Mouse (Mus musculus) adipocyte (in vitro differentiated cells): ENCODE results near the gene Poc1b.

ENCODE experiments used
- DNase-seq: peaks from one replicate; pipeline ENCODE4 v3.0.0-alpha.2; 2016; ENCODE audit warnings: low spot score

Poc1b gene

DNA sequence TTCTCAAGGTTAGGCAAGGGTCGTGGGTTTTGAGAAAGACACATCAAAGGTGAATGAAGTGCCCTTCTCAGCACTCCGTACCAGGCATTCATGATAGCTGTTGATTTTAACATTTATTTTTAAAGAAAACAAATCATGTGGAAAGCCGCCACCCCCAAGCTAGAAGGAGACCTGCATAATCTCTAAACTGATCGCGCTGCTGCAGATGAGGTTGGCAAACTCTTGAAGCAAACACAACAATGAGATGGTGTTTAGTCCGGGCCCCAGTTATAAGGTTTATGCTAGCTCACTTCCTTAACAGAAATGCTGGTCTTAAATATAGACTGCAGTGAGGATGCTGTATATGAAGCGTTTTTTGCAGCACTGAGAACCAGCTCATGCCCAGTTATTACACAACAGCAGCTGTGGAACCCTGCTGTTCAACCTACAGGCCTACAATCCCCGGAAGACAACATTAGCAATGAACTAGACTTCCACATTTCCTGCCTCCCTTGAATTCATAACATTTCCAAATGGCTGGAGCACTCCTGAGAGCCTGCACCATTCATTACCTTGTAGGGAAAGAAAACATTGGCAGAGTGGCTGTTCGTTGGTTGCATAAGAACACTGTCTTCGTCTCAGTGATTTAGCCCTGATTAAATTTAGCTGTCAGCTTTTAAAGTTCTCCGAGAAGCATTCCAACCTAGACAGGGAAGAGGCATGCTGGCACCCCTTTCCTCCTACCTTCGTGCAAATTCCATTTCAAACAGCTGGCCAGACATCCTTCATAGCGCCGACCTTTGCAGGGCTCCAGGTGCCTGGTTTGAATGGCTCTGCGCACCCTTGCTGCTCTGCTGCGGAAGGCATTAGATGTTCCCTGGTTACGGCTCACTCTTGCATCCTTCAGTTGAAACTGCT lies 121.4 kb downstream of the Poc1b start:
- DNase-seq = no peak

DNA sequence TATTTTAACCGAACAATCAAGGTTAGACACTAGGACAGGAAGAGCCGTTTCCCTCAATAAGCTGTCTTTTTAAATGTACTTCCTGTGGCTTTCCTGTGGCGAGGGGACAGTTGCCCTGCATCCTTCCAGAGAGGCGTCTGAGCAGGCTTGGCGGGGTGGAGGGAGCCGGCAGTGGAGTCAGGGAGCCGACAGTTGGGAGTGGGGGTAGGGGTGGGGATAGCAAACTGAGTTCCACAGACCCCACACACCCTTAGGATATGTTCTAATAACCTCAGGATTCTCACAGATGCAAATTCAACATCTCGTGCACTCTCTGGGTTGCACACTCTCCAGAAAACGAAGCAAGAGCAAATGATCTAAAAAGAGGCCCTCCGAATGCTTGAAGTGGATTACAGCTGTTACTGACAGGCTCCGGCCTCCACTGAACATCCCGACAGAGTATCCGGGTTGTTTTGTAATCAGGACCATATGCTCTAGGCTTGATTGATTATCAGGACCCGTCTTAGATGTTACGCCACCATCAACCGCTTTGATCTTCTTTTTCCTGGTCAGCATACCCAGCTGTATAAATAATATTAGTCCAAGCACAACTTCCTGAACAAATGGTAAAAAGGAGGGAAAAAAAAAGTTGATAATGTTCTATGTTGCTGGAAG lies 122.3 kb downstream of the Poc1b start:
- no peak for DNase-seq

DNA sequence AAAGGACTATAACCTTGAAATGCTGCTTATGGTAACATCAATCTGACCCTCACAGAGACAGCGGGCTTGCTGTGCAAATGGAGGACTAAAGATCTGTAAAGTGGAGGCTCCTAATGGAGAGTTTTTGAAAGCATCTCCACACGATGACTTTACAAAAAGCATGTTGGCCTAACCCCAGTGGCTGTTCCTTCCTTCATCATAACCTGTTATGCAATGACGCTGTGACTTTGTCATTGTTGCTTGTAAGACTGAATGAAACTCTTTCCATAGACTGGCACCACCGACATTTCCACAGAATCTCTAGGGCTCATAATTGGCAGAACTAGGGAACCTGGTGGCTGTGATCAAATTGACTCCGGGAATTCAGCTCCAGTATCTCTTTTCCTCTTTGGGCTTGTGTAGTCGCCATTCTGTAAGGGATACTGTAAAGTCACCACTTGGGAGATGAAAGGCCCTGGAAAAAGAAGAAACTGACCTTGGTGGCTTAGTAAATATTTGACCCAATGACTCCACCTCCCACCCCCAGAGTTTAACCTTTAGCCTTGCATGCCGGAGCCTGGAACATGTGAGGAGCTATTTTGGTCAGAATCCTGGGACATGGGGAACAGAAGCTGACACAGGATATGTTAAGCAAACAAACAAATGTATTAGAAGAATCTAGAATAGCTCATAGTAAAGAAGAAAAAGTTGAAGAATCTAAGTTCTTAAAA lies 125.8 kb downstream of the Poc1b start:
- DNase-seq = no peak

DNA sequence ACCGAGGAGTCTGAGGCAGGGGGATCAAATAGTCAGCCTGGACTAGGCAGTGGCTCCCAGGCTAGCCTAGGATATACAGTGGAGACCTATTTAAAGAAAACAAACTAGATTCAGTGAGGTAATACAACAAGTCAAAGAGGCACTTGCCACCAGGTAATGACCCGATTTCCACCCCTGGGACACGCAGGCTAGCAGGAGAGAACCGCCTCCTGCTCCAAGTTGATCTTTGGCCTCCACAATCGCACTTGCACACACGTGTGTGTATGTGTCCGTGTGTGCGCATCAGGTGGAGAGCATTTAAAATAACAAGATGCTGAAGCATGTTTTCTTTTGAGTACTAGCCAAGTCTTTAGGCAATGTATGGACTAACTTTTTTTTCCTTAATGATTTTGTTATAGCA lies 127.5 kb downstream of the Poc1b start:
- no peak for DNase-seq

DNA sequence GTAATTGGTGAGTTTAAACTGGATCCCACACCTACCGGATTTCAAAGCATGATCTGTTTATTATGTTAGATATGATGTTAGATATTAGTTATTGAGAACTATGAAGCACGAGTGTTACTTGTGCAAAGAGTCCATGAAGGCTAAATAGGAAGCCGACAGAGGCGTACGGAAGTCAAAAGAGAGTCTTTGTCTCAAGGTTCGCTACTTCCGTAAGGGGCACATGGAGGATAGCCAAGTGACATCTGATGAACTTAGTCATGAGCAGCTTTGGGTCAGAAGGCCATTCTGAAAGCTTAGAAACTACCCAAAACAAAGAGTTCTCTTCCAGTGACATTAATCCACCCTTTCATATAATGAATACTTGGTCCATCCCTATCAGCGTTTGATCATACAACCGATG lies 128.2 kb downstream of the Poc1b start:
- no peak for DNase-seq

DNA sequence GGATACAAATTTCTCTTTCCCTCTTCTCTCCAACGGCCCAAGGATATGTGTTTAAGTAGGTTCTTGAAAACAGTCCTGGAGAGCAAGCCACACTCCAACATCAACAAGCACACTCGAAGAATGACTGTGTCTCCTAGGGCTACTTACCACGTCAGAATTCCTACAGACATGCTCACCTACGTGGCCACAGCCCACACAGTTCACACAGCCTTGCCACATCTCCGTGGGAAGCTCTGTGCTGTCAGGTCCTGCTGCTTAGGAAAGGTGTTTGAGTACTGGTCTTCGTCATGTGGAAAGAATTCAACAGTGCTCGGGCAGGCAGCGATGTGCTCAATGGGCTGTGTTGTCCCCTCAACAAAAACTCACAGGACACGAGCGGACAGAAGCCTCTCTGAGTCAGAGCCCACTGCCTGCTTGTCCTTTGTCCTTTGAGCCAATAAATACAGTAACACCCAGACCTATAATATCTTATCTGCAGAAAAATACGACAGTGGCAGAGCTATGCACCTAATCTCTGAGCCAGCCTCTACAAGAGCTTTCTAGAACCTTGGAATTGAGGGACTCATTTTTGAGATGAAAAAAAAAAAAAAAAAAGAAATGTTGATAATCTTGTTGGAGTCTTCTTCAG lies 130.5 kb downstream of the Poc1b start:
- DNase-seq = no peak

DNA sequence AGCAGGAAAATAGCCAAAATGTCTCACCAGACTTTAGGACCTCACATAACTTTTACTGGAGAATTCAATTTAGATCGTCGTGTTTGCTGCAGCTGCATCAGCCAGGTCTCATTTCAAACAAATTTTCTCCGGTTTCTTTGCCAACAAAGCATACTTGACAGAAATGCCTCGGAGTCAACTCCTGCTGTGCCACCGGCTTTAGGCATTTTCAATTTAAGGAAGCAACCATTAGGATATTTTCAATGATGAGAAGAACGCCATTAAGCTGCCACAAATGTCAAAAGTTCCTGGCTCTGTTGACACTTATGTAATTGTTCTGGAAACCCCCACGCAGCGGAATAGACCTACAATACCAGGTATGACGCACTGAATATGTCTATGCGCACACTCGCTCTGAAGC lies 131.7 kb downstream of the Poc1b start:
- no peak for DNase-seq

DNA sequence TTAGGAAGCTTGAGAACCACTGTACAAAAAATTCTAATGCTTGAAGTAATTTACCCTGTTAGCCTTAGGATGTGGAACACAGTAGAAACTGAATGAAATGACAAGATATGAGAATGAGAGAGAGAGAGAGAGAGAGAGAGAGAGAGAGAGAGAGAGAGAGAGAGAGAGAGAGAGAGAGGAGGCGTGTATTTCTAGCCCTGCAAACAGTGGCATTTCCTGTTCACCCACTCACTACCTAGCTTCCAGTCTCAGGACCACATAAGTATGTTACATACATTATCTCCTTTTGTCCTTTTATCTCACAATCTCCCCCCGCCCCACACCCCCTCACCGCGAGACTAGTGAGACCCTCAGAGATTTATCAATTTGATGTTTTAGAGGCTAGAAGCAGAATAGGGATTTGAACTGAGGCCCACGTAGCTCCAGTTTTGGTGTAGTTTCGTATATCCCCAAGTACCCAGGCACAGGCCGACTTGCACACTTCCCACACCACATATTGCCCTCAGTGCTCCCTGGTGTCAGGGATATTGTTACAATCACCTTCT lies 134.5 kb downstream of the Poc1b start:
- no peak for DNase-seq

DNA sequence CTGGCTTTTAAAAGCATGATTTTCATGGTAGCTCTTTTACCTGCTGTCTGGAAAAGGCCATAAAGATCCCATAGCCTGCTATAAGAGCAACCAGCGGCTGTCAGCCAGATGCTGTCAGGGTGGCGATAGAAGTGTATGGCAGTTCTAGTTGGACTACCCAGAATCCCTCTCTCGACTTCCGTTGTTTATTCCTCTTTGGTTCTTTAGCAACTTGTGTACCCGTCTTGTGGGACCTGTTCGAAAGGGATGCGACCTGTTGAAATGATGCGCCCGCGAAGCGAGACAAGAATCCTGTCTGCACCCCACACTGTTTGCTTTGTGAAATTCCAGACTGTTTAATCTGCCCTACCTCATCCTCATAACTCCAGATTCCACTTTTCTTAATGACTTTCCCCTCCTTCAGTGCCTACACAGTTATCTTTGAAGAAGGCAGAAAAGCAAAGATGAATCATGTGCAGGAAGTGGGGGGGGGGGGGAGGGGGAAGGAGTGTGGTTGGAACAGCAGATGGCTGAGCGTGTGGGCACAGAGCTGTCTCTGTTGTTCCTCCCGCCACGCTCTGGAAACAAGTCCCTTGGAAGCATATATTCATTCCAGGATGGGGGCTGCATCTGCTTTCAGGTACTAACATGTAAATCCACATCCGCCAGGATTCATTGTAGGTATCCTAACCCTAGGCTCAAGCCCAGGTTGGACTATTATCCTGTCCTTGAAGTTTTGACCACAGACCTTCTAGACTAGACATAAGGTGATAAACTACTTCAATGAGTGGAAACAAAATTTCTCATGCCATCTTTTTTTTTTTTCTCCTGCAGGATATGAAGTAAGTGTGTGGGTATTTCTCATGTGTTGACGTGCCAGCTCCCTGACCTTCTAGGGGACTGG lies 135.2 kb downstream of the Poc1b start:
- DNase-seq = no peak

DNA sequence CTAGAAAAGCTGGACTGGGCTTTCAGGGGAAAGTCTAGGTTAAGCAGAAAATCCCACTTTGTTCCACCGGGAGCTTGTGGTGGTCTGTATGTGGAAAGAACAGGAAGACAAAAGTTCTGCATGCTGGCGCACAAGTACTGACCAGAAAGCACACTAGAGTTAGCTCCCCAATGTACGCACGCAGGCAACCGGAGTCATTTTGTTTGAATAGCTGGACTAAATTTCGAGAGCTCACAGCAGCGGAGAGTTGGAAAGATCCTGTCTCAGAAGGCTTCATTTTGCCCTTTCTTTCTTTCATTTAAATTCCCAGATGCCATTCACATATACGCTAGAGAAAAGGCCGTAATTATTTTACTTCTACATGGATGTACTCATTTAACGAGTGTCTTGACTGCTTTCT lies 135.9 kb downstream of the Poc1b start:
- DNase-seq = no peak

DNA sequence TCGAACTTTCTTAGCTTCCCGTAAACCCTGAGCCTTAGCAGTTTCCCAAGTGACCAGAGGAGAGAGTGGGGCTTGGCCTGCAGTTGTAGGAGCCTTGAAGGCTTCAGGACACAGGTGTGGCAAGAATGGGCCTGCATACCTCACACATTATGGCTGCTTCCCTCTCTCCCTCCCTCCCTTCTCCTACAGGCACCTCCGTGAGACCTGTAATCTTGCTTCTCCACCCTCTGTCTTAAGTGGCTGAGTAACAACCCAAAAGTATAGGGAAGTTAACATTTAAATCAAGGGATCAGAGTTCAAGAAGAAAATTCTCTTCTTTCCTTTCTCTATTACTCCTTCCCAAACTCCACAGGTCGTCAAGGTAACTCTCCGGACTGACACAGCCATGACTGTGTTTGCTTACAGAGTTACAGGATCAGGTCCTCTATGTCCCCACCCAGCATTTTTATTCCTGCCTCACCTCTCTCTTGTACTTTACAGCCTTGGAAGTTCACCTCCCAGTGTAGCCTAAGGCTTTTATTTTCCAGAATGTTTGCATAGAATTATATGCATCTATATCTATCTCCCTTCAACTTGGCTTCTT lies 137.2 kb downstream of the Poc1b start:
- DNase-seq = no peak

DNA sequence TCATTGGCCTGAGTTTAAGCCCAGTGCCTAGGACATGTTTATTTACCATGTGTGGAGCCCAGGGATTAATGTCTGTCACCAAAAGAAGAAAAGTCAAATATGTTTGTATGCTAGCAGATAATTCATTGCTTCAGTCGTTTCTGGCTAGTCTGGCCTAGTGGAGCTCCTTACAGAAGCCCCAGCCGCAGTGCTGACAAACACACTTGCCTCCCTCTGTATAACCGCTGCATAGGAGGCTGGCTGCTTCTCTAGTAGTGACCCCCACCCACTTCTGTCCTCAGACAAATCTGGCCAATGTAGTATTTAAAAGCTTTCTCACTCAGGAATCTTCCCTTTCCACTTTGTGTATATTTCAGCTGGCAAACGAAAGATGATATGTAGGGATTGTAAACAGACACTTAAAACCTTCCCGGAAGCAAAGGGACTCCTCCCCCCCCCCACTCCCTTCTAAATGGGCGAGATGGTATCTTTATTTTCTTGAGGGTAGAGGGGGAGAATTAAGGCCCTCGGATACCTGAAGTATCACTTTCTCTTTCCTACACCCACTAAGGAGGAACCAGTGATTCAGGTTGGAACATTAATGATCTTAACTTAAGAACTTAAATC lies 137.9 kb downstream of the Poc1b start:
- no peak for DNase-seq

DNA sequence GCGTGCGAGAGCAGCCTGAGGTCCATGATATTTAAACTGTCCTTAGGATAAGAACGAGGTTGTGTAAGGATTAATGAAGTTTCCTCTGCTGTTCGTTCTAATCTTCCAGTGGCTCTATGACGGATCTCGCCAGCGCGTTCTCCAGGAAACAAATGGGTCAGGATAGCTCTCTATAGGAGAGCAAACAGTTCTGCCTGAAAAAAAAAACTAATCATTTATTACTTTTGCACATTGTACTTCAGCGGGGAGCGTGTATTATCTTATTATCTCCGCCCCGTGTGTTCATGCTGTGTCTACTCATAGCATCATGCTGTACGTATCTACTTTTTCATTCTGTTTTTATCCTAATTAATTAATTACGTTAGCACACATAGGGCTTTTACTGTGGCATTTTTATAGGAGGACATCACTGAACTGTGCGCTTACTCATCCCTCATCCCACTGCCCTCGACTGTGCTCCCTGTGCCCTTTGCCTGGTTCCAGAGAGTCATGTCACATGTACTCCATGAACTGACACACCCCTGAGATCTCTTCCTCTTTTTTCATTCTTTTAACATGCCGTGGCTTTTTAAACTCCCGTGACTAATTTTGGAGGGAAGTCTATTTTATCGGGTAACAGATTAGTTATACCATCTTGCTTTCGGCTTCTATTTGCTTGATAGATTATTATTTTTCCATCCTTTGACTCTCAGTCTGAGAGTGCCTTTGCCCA lies 140.1 kb downstream of the Poc1b start:
- DNase-seq = no peak
